Mouse (Mus musculus): Measurements from ENCODE around the gene Robo4.

The Robo4 gene

GRCm38 (mm10) chr9:37452401-37452800, 50.7 kb downstream of the Robo4 start:
- in situ Hi-C loops (cut with MboI; ENCODE audit: low sequenced_read_pairs): loop anchor here (10.0 to 25.0 kb wide), 2 partner anchors 172 to 485 kb away; no protein-coding TSS in a partner anchor

GRCm38 (mm10) chr9:37453328-37453727, 51.6 kb downstream of the Robo4 start:
- in situ Hi-C loops (cut with MboI; ENCODE audit: low sequenced_read_pairs): loop anchor here (10.0 to 25.0 kb wide), 2 partner anchors 171 to 484 kb away; no protein-coding TSS in a partner anchor

GRCm38 (mm10) chr9:37454011-37454492, 52.4 kb downstream of the Robo4 start:
- in situ Hi-C loops (cut with MboI; ENCODE audit: low sequenced_read_pairs): loop anchor here (10.0 to 25.0 kb wide), 2 partner anchors 171 to 483 kb away; no protein-coding TSS in a partner anchor

GRCm38 (mm10) chr9:37454991-37455390, 53.3 kb downstream of the Robo4 start:
- in situ Hi-C loops (cut with MboI; ENCODE audit: low sequenced_read_pairs): loop anchor here (10.0 to 25.0 kb wide), 2 partner anchors 170 to 482 kb away; no protein-coding TSS in a partner anchor

- in situ Hi-C loops (cut with MboI; ENCODE audit: low sequenced_read_pairs): loop anchor here (10.0 to 25.0 kb wide), 2 partner anchors 169 to 481 kb away; no protein-coding TSS in a partner anchor
Observed at GRCm38 (mm10) chr9:37455868-37456267, 54.2 kb downstream of the Robo4 start.

GRCm38 (mm10) chr9:37456481-37456910, 54.8 kb downstream of the Robo4 start:
- in situ Hi-C loops (cut with MboI; ENCODE audit: low sequenced_read_pairs): loop anchor here (10.0 to 25.0 kb wide), 2 partner anchors 168 to 481 kb away; no protein-coding TSS in a partner anchor

GRCm38 (mm10) chr9:37457151-37457550, 55.5 kb downstream of the Robo4 start:
- in situ Hi-C loops (cut with MboI; ENCODE audit: low sequenced_read_pairs): loop anchor here (10.0 to 25.0 kb wide), 2 partner anchors 168 to 480 kb away; no protein-coding TSS in a partner anchor

GRCm38 (mm10) chr9:37459665-37460042, 58.0 kb downstream of the Robo4 start:
- in situ Hi-C loops (cut with MboI; ENCODE audit: low sequenced_read_pairs): loop anchor here (10.0 to 25.0 kb wide), 2 partner anchors 165 to 478 kb away; no protein-coding TSS in a partner anchor

- in situ Hi-C loops (cut with MboI; ENCODE audit: low sequenced_read_pairs): loop anchor here (25.0 kb wide), 1 partner anchor 477 kb away; no protein-coding TSS in a partner anchor
Observed at GRCm38 (mm10) chr9:37460043-37460960, 58.6 kb downstream of the Robo4 start.

GRCm38 (mm10) chr9:37460961-37461340, 59.3 kb downstream of the Robo4 start:
- in situ Hi-C loops (cut with MboI; ENCODE audit: low sequenced_read_pairs): loop anchor here (25.0 kb wide), 1 partner anchor 476 kb away; no protein-coding TSS in a partner anchor

- in situ Hi-C loops (cut with MboI; ENCODE audit: low sequenced_read_pairs): loop anchor here (25.0 kb wide), 1 partner anchor 476 kb away; no protein-coding TSS in a partner anchor
Observed at GRCm38 (mm10) chr9:37461571-37461970, 59.9 kb downstream of the Robo4 start.

GRCm38 (mm10) chr9:37462764-37463163, 61.1 kb downstream of the Robo4 start:
- in situ Hi-C loops (cut with MboI; ENCODE audit: low sequenced_read_pairs): loop anchor here (25.0 kb wide), 1 partner anchor 475 kb away; no protein-coding TSS in a partner anchor

Data from CH12F3 (cell line).